Mouse (Mus musculus) right cerebral cortex, adult 18-20 months (tissue): ENCODE results near the gene 2810408A11Rik.

Source experiments
- DNase-seq: peaks from one replicate; pipeline ENCODE4 v3.0.0; 2022; ENCODE audit warnings: mixed read lengths

2810408A11Rik gene

DNA sequence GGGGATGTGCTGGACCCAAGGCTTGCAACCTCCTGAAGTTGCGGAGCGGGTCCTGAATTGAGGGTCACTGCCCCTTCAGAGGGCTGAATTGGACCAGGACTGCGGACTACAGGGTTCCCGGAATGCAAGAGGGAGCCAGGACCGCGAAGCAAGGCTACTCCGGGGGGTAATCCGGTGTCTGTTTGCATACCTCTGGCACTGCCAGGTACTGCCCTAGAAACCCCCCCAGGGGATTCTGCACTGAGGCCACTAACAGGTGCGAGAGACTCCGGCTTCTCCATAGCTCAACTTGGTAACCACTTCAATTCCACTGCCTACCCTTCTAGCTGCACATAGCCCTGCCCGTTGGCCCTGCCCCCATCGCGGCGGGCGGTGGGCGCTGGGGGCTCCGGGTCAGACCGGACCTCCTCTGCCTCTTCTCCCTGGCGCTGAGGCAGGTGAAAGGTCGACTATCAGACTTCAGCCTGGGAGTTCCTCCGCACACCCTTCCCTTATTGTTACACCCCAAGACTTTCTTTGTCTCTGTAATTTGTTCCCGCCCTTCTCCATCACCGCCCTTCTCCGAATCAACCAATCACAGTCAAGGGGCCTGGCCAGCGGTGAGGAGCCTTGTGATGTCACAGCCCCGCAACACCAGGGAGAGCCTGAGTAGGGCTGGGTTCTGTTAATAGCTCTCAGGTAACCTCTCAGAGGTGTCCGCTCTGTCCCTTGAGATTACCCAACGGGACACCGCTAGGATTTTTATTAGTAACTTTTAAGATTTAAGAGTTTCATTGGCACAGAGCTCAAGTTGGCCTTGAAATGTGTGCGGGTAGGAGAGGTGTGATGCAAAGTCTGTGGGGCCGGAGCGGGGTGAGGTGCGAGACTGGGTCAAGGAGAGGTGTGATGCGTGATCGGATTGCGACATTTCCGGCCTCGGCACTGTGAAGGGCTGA lies at the start of gene 2810408A11Rik, which contains the start of gene Neurl4:
2810408A11Rik (minus strand) TSS at position 517 of the 935 bp plus-strand sequence.
Neurl4 (plus strand) TSS at position 602 of the 935 bp plus-strand sequence.
- DNase-seq = peak; percentile 93

DNA sequence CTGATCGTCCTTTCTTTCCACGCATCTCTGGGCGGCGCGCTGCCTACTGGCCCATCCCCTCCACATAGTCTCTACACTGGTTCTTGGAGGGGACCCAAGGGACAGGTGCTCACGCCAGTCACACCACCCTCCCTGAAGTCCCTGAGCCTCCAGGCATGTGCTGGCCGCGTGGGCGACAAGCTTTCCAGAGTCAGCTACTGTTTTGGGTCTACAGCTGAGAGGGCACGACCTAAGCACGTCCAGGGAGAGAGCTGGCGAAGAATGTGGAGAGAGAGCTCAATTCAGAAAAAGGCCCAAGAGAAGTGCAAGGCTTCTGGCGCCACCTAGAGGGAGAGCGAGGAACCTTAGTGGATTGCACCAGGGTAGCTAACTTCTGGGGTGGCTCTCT lies 48.0 kb upstream of the 2810408A11Rik start:
- DNase-seq = peak; percentile 48

DNA sequence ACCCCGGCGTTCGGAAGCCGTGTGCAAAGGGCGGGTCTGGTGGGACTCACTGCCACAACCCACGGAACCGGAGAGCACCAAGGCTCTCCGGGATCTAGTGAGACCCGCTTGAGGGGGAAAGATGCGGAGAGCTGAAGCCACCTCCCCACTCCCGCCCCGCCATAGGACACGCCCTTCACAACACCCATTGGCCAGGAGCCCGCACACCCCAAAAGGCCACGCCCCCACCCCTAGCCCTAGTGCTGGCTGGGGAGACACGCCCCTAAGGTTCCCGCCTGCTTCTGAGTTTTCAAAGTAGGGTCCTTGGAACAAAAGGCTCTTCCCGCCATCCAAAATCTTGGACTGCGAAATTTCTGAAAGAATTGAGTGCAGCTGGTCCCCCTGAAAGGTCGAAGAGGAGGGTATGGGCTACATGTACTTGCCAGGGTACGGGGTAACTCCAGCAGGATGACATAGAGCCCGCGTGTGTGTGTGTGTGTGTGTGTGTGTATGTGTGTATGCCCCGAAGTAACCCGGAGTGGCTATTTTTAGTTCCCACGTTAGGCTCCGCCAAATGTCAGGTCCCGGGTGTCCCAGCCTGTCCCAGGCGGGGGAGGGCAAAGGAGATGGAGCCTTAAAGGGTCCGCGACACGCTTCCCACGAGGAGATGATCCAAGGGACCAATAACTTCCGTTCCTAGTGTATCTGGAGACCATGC lies 47.4 kb upstream of the 2810408A11Rik start, which contains the start of gene Slc2a4:
Slc2a4 (minus strand) TSS at position 123 of the 697 bp plus-strand sequence.
- DNase-seq = peak; percentile 52

DNA sequence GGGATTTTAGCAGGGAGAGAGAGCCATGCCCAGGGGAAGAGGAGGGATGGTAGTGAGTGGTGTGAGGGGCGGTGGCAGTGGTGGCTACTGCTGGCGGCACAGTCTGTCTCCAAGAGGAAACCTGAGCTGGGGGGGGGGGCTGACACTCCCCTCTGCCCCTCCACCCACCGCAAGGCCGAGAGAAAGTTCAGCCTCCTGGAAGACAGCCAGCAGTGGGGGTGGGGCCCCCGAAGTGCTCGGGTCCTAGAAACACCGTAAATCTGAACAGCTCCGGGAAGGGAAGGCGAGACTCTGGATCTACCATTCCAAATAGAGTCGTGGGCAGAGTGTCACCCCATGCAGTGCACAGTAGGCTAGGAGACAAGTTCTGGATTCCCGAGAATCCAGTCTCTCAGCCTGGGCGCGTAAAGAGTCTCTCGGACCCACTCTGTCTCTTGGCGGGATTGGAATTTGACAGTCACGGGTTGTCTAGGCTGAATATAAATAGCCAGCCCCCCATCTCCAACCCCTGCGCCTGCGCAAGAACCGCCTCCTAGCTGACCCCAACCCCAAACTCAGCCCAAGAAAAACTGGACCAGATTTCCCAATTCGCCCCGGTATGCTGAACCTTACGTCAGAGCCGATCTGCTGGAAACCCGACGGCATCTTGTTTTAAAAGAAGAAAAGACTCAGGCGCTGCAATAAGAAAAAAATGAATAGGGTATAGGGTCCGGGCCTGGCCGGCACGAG lies 46.7 kb upstream of the 2810408A11Rik start:
- no peak for DNase-seq

DNA sequence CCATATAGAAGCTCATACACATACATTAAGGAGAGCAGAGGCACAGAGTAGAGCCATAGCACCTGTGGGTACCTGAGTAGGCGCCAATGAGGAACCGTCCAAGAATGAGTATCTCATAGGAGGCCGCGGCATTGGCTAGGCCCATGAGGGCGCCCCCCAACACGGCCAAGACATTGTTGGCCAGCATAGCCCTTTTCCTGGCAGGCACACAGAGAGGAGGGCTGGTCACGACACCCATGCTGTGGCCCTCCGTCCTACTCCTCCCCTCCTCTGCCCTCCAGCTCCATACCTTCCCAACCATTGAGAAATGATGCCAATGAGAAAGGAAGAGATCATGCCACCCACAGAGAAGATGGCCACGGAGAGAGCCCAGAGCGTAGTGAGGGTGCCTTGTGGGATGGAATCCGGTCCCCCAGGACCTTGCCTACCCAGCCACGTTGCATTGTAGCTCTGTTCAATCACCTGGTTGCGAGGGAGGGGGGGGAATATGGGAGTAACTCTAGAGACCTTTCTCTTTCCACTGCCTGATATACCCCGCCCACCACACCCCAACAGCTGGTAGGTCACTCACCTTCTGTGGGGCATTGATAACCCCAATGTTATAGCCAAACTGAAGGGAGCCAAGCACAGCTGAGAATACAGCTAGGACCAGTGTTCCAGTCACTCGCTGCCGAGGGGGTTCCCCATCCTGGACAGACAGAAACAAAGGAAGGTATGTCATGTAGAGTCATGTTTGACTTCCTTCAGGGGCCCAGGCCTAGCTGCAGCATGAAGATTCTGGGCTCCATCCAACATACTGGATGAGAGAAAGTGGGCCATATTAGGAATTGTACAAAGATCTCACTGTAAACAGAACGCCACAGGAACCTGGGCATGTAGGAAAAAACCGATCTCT lies 45.5 kb upstream of the 2810408A11Rik start:
- no peak for DNase-seq

DNA sequence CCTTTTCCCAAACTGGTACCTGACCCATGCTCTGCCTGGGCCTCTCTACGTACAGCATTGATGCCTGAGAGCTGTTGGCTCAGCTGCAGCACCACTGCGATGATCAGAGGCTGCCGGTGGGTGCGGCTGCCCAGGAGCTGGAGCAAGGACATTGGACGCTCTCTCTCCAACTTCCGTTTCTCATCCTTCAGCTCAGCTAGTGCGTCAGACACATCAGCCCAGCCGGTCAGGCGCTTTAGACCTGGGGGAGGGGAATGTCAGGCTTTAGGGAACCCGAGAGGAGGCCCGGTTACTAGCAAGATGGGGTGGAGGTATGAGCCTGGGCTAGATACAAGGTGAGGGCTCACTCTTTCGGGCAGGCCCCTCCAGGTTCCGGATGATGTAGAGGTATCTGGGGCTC lies 44.4 kb upstream of the 2810408A11Rik start:
- no peak for DNase-seq

DNA sequence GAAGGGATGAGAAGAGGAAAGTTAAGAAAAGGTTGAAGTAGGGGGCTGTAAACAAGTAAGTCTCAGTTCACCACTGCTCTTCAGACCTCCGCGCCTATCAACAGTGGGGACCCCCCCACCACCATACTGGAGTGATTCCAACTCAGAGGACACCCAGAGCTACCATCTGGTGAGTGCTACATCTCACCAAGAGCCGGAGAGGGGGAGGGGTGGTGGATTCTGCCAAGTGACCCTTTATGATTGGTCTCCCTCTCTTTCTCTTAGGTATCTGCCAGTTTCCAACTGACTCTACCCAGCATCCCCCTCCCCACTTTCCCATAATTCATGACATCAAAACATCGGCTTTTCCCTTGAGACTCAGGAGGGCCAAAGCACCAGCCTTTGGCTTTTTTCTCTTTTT lies 40.2 kb upstream of the 2810408A11Rik start:
- no peak for DNase-seq

DNA sequence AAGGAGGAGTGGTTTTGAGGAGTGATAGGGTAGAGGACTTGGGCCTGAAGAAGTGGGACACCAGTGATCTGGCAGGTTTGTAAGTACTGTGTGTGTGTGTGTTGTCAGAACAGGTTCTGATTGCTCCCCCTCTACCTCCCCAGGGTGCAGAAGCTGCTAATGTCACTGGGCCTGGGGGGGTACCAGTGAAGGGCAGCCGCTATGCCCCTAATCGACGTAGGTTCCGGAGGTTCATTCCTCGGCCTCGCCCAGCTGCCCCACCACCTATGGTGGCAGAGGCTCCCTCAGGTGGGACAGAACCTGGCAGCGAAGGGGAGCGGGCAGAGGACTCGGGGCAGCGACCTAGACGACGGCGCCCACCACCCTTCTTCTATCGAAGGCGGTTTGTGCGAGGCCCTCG lies 38.9 kb upstream of the 2810408A11Rik start:
- DNase-seq = no peak

DNA sequence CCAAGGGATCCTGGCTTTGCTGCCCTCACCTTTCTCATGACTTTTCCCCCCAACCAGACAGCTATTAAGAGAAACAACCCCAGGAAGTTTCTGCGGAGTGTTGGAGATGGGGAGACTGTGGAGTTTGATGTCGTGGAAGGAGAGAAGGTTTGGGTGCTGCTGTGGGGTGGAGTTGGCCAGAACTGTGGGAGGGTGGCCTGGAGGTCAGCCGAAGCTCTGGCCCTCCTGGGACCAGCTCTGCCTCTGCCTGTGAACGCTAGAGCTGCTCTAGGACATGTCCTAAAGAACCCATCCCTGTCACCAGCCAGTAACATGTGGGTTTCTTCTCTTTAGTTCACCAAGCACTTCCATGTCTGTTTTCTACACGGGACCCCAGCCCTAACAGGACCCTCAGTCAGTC lies 38.4 kb upstream of the 2810408A11Rik start:
- no peak for DNase-seq

DNA sequence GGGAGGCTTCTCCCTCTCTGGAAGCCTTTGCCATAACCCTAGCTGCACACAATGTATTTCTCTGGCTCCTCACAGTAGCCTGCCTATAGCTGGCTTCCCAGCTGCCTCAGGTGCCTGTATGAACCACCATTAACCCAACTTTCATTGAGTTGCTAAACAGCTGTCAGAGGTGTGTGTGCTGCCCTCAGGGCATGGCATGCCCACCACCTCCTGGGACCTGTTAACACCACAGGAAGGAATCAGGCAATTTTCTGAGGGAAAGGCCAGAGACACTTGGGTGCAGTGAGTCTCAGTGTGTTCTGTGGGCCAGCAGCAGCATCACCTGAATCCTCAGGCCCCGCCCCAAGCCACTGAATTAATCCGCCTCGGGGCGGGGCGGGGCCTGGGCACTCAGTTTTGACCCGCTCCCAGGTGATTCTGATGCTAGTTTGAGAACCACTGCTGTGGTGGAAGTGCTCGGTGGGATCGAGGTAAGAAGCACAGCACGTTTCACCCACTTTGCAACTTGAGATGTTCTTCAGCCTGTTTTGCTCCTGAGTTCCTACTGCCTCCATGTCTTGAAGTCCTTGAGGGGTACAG lies 37.7 kb upstream of the 2810408A11Rik start:
- DNase-seq = no peak

DNA sequence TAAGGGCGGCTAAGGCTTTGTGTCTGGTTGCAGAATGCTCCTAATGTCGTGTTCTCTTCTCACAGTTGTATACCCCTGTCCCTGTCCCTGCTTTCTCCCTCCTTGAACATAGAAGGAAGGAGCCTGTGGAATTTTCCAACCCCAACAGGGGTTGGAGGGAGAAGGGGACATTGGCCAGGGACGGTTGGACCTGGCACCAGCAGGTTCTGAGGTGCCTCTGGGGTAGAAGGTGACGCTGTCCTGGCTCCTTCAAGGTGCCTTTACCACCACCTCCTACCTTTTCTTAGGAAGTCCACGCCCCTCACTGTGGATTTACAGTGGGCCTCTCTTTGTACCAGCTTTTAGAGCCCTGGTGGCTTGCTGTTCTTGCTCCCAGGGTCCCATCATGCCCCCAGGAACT lies 37.0 kb upstream of the 2810408A11Rik start:
- no peak for DNase-seq

DNA sequence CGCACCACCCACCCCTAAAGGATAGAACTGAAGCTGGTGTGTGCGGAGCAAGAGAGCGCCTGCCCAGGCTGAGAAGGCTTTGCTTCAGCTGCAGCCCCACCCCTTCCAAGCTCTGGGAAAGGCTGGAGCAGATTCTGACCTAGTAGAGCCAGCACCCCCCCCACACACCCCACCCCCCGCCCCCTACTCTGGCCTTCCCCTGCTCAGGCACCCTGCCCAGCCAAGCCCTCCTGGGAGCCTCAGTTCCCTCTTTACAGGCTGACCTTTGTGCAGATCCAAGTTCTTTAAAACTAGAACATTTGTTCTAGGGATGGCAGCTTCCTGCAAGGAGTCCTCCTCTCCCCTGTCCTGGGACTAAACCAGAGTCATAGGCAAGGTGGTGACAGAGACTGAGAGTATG lies 36.6 kb upstream of the 2810408A11Rik start:
- no peak for DNase-seq

DNA sequence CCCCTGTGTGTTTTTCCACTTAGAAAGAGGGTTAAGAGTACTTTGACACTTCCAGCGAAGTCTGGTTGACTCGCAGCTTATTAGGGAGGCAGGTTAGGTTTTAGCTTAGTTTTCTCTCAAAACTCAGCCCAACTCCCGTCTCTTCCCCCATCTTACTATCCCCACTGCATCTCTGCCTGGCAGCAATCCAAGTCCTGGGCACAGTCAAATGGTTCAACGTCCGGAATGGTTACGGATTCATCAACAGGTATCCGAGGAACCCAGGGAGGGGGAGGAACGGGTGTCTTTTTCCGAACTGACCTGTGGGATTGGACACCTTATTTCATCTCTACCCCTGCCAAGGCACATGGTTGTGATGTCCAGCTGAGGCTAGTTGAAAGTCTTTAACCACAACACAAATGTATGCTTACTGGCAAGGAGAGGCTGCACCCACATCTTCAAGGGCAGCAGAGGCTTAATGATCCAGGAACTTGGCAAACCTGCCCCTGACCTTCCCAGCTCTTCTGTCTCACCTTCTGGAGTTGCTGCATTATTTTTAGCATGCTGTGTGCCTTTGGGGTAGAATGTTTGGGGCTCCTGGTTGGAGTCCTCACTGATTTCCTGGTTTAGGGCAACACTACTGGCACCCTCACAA lies 36.0 kb upstream of the 2810408A11Rik start:
- DNase-seq = no peak

DNA sequence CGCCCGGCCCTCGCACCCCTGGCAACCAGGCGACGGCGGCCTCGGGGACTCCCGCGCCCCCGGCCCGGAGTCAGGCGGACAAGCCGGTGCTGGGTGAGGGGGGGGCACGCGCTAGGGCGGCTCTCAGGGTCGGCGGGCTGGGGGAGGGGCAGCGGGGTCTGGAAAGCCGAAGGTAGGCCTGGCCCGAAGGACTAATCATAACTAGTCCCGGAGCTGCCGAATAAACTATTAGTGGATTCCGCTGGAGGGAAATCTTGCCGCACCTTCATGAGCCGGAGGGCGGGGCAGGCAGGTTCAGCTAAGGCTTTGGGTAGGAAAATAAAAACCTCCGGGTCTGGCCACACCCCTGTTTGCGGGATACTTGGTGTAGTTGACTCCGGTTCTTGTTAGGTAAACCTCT lies 35.4 kb upstream of the 2810408A11Rik start:
- DNase-seq = no peak

DNA sequence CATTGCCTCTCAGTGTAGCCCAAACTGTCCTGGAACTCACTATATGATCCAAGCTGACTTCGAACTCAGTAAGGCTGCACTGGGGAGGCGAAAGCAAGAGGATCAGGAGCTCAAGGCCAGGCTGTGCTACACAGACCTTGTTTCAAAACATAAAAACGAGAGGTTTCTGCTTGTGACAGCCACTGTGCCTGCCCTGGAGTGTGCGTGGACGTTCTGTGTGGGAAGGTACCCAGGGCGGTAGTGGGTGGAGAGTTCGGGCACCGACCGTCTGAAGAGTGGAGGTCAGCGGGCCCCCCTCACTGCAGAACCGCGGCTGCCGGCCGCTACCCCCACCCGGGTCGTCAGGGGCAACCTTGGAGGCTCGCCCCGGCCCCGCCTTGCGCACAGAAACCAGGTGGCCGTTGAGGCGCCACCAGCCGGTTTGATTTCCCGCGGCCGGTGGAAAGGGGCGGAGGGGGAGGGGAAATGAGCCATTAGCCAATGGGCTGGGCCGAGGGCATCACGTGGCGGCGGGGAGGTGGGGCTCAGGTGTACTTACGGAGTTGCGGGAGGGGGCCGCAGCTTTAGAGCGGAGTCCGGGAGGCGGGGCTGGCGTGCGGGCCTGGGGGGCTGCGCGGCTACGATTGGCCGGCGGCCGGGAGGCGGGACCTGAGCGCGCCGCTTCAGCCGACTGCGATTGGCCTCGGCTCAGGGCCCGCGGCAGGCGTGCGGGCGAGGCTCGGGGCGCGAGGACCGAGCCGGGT lies 34.5 kb upstream of the 2810408A11Rik start, which contains the start of gene Ybx2:
Ybx2 (plus strand) TSS at position 660 of the 743 bp plus-strand sequence.
- DNase-seq = peak; percentile 89

DNA sequence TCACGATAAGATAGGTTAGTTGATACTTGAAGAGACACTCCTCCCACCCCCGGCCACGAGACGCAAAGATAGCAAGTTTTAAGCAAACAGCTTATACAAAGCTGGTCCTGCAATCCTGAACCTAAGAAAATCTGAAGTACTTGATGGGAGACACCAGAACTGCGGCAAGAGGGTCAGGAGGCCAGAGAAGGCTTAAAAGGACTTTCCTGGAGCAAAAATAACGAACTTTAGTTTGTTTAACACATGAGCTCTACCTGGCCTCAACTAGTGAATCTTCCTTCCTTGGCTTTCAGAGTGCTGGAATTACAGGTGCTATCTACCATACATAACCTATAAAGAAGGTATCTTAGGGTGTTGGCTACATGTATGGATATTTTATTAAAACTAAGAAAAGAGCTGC lies 33.9 kb upstream of the 2810408A11Rik start:
- DNase-seq = no peak

DNA sequence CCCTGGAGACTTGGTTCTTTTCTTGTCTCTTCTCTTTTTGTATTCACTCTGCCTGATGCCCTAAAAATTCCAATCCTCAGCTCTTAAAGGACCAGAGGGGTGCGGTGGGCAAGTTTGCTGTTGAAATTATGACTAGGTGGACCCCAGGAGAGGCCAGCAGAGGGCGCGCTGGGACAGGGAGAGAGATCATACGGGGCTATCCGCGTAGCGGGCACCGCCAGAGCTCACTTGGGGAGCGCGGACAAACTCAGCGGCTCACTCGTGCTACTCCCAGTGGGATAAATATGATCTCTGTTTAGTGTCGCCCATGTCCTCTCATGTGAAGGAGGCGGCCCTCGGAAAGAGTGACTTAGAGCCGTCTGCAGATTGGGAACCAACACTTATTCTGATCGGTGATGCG lies 33.4 kb upstream of the 2810408A11Rik start:
- peak; percentile 84 for DNase-seq

DNA sequence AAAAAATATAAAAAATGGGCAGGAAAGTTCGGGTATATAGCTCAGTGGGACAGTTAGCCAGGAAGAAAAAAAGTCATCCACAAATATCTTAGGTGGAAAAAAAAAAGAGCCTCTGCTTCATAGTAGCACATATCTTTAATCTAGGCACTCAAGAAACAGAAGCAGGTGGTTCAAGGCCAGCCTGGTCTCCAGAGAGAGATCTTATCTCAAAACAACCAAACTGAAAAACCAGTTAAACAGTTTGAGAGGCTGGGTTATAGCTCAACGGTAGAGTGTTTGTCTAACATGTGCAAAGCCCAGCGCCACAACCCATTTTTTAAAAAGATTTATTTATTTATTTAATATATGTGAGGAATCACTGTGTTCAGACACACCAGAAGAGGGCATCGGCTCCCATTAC lies 32.3 kb upstream of the 2810408A11Rik start:
- DNase-seq = no peak

DNA sequence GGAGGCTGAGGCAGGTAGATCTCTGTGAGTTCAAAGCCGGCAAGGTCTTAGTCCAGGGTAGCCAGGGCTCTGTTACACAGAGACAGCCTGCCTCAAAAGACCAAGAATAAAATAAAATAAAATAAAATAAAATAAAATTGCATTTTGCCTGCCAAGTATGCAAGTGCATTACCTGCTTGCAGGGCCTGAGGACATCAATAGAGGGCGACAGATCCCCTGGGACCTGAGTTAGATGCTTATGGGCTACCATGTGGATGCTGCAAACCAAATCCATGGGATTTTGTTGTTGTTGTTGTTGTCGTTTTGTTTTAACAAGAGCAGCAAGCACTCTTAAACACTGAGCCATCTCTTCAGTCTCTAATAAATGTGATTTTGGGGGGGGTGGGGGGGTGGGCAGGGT lies 31.5 kb upstream of the 2810408A11Rik start:
- no peak for DNase-seq

DNA sequence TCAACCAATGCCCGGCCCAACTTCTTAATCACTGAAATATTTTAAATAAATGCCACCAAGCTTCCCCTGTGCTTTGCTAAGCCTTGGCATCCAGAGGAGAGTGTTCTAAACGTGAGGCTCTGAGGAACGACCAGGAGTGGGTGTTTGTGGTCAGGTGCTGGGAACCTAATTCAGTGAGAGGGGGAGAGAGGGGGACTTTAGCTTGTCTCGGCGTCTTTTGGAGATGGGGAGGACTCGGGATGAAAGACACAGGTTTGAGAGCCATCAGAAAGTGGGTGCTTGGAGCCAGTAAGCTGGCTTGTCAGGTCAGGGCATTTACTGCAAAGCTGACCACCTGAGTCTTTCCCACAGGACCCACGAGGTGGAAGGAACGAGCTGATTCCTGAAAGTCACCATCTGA lies 31.0 kb upstream of the 2810408A11Rik start:
- no peak for DNase-seq
